Mouse (Mus musculus): ENCODE data around the gene Qtrt1.

GRCm38 (mm10) chr9:21455103-21455770 is 43.6 kb downstream of the Qtrt1 start:
- no peak for TF ChIP-seq POLR2A (IDR thresholded peaks at IDR 0.05; ENCODE audit: low read depth, low read length)
- TF ChIP-seq CTCF (conservative IDR thresholded peaks at IDR 0.05; ENCODE audit: insufficient read depth, insufficient read length, low read depth, low read length): no peak
